Mouse (Mus musculus) CH12.LX (cell line): ENCODE measurements around the gene Psmd9.

Experiments
- CTCF ChIP-seq, 2 experiments: IDR thresholded peaks in 1 of 2; conservative IDR thresholded peaks in 1 of 2; 2 replicates each; pipeline ENCODE4 v1.5.1; 2011 to 2012; ENCODE audit warnings: low read depth in 2 of 2, low read length in 2 of 2, improper control_type of control experiment in 1 of 2, inconsistent platforms in 1 of 2, mild to moderate bottlenecking in 1 of 2, moderate library complexity in 1 of 2
- E2F4 ChIP-seq: IDR thresholded peaks from 2 replicates; pipeline ENCODE4 v1.6.1; 2011; ENCODE audit warnings: low read depth, low read length, improper control_type of control experiment; ENCODE audit not compliant: insufficient replicate concordance
- GABPA ChIP-seq: IDR thresholded peaks from 2 replicates; pipeline ENCODE4 v1.6.1; 2012; ENCODE audit warnings: low read depth, low read length, improper control_type of control experiment, inconsistent platforms; ENCODE audit not compliant: insufficient replicate concordance
- JUND ChIP-seq: conservative IDR thresholded peaks from 2 replicates; pipeline ENCODE4 v1.6.1; 2011; ENCODE audit warnings: low read depth, low read length, improper control_type of control experiment
- POLR2A ChIP-seq: IDR thresholded peaks from 2 replicates; pipeline ENCODE4 v1.6.1; 2011; ENCODE audit warnings: low read depth, mild to moderate bottlenecking, improper control_type of control experiment, low read length
- RCOR1 ChIP-seq: conservative IDR thresholded peaks from 2 replicates; pipeline ENCODE4 v1.6.1; 2012; ENCODE audit warnings: low read depth, mild to moderate bottlenecking, inconsistent platforms, low read length, improper control_type of control experiment

GRCm38 (mm10) chr5:123239501-123239900 lies 70.3 kb downstream of the Psmd9 start:
- TF ChIP-seq POLR2A (no peak), CTCF (conservative IDR thresholded peaks at IDR 0.05 in 1 of 2, IDR thresholded peaks at IDR 0.05 in 1 of 2; ENCODE audit: low read depth in 2 of 2, low read length in 2 of 2) (no peak), RCOR1 (no peak), E2F4 (no peak), GABPA (no peak), JUND (no peak)
